Mouse (Mus musculus): ENCODE data around the gene Rxrg. TPM values are rescaled to one million over a fixed set of nuclear protein-coding genes. Genes with fewer than 3 reads are reported as not detected.

The Rxrg gene
- 17.2 and 26.4 TPM in 2 replicates for polyA plus RNA-seq (2014; fragmentation: Nextera tagmentation; extraction: Ambion mirVana)

DNA sequence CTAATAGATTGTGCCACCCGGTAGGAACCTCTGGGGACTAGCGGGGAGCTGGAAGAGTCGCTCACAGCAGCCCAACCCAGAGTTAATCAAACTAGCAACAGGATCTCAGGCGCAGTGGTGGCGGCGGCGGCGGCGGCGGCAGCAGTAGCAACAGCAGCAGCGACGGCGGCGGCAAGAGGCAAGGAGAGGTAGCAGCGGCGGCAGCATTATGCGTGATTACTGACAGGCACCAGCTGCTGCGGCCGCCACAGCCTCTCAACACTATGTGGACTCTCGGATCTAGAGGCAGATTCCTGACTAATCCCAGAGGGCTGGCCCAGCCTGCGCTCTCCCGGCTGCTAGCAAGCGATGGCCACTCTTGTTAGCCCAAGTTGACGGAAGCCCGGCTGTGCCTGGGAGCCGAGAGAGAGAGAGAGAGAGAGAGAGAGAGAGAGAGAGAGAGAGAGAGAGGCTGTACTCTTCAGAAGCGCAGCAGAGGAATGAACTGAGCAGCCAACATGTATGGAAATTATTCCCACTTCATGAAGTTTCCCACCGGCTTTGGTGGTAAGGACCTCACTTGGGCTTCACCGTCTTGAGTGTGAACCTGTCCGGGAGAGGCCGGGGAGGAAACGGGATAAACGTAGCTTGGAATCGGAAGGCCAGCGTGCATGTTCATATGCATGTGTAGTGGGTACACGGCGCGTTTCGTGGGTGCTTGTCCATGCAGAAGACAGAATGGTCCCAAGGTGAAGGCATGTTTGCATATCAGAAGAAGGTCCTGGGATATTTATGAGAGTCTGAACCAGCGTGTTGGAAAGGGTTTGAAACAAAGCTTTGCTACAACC lies at the start of gene Rxrg:
Rxrg (plus strand) TSS at position 130 of the 827 bp plus-strand sequence.
- peak within 1 kb of the TSS; percentile 52; the same call in 1 of the 2 replicates for H3K27ac ChIP-seq (ENCODE audit: low read depth, low read length)
- WGBS = under 1% methylated on average over 40 of the region's 40 CpGs
- ATAC-seq (ENCODE audit: low read depth) = peak; percentile 82

DNA sequence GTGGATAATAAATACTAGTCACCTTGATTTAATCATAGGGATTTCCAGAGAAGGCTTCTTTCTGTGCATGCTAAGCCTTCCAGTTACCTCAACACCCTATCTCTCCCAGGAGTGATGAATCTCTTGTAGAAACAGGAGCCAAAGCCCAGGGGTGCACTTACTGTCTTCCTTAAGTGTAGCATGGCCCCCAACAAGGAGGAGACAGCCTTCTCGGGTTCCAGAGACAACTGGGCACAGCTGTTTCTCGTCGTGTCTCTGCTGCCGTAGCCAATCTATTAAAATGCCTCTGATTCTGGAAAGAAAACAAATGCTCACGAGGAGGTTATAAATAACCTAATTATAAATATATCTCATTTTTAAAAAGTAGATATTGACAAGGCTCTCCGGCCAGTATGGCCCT lies 48.9 kb upstream of the Rxrg start:
- Histone ChIP-seq H3K4me3 (ENCODE audit: low read depth, low read length) (no peak overlapping the region), H3K4me2 (ENCODE audit: low read depth, low read length) (no peak overlapping the region), H3K27ac (ENCODE audit: low read depth, low read length) (no peak overlapping the region), H3K4me1 (ENCODE audit: control insufficient read depth, insufficient read depth, low read length) (peaks cover 7% of the 10 kb centered on the region; the same call in 1 of the 2 replicates), H3K36me3 (ENCODE audit: control insufficient read depth, insufficient read depth, low read length) (no peaks in the 10 kb centered on the region), H3K9ac (replicated peaks; ENCODE audit: low read depth, low read length) (no peak overlapping the region), H3K9me3 (ENCODE audit: control insufficient read depth, low read length) (no peaks in the 10 kb centered on the region), H3K27me3 (ENCODE audit: control insufficient read depth, insufficient read depth, low read length) (no peaks in the 10 kb centered on the region)
- ATAC-seq (ENCODE audit: low read depth) = no peak
- WGBS = 36% methylated on average over 6 of the region's 6 CpGs

More for the DNA sequence above, at the start of gene Rxrg:
- no peaks in the 10 kb centered on the region for H3K36me3 ChIP-seq (ENCODE audit: control insufficient read depth, insufficient read depth, low read length)
- 0 out of 2 replicates have a peak, but pooled peaks cover 2% of the 10 kb centered on the region for H3K4me1 ChIP-seq (ENCODE audit: control insufficient read depth, insufficient read depth, low read length)
- no peaks in the 10 kb centered on the region for H3K27me3 ChIP-seq (ENCODE audit: control insufficient read depth, insufficient read depth, low read length)
- H3K4me2 ChIP-seq (ENCODE audit: low read depth, low read length) = peak within 1 kb of the TSS; percentile 62
- peak within 1 kb of the TSS; percentile 38 for H3K4me3 ChIP-seq (ENCODE audit: low read depth, low read length)
- peak within 1 kb of the TSS; percentile 50 for H3K9ac ChIP-seq (replicated peaks; ENCODE audit: low read depth, low read length)
- H3K9me3 ChIP-seq (ENCODE audit: control insufficient read depth, low read length) = no peaks in the 10 kb centered on the region

DNA sequence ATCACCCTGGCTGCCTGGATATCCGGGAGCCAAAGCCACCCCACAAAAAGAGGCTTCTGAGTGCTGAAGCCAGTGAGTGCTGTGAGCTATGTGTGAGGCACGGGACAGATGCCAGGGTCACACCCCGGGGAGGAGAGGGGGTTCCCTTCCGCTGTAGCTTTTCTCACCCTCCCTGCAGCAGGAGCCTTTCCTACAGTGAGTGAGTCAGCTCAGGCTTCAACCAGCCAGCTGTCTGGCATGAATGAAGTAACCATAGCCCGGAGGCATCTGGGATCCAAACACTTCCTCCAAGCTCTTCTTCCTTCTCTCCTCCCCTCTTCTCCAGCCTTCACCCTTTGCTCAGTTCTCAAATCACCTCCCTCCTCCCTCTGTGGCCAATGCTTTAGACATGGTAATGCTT lies 46.6 kb upstream of the Rxrg start:
- WGBS = 37% methylated on average over 5 of the region's 5 CpGs
- ATAC-seq (ENCODE audit: low read depth) = no peak

DNA sequence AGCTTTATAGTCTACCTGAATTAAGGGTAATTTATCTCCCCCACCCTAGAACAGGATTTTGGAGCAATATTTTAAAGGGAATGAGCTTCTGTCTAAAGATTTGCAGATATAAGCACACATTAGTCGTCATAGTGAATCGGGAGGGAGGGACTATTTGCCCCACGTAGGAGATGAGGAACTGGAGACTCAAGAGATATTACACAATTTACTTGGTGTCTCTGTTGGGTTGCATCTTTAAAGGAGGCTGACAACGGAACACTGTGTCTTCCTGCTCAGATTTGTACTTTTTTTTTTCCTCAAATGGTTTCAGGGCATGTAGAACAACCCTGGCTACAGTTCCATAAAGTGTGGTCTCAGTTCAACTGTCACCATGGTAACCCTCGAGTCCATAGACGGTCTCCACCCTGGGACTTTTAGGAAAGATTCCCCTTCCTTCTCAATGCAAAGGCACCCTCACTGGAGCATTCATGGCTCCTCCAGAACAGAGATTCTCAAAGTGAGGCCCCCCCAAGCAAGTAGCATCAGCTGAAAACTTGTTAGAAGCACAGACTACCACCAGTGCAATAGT lies 44.1 kb upstream of the Rxrg start:
- Histone ChIP-seq H3K9me3 (ENCODE audit: control insufficient read depth, low read length) (no peaks in the 10 kb centered on the region), H3K27me3 (ENCODE audit: control insufficient read depth, insufficient read depth, low read length) (no peaks in the 10 kb centered on the region), H3K4me3 (ENCODE audit: low read depth, low read length) (no peak overlapping the region), H3K9ac (replicated peaks; ENCODE audit: low read depth, low read length) (no peak overlapping the region), H3K4me1 (ENCODE audit: control insufficient read depth, insufficient read depth, low read length) (peaks cover 7% of the 10 kb centered on the region; the same call in 1 of the 2 replicates), H3K27ac (ENCODE audit: low read depth, low read length) (no peak overlapping the region), H3K36me3 (ENCODE audit: control insufficient read depth, insufficient read depth, low read length) (no peaks in the 10 kb centered on the region), H3K4me2 (ENCODE audit: low read depth, low read length) (no peak overlapping the region)
- WGBS = 42% methylated on average over 6 of the region's 6 CpGs
- ATAC-seq (ENCODE audit: low read depth) = no peak

More for the DNA sequence above, 46.6 kb upstream of the Rxrg start:
- no peaks in the 10 kb centered on the region for H3K27me3 ChIP-seq (ENCODE audit: control insufficient read depth, insufficient read depth, low read length)
- H3K4me3 ChIP-seq (ENCODE audit: low read depth, low read length) = no peak overlapping the region
- H3K9me3 ChIP-seq (ENCODE audit: control insufficient read depth, low read length) = no peaks in the 10 kb centered on the region
- H3K9ac ChIP-seq (replicated peaks; ENCODE audit: low read depth, low read length) = no peak overlapping the region
- H3K27ac ChIP-seq (ENCODE audit: low read depth, low read length) = no peak overlapping the region
- H3K36me3 ChIP-seq (ENCODE audit: control insufficient read depth, insufficient read depth, low read length) = no peaks in the 10 kb centered on the region
- H3K4me1 ChIP-seq (ENCODE audit: control insufficient read depth, insufficient read depth, low read length) = peaks cover 7% of the 10 kb centered on the region; the same call in 1 of the 2 replicates
- H3K4me2 ChIP-seq (ENCODE audit: low read depth, low read length) = no peak overlapping the region

DNA sequence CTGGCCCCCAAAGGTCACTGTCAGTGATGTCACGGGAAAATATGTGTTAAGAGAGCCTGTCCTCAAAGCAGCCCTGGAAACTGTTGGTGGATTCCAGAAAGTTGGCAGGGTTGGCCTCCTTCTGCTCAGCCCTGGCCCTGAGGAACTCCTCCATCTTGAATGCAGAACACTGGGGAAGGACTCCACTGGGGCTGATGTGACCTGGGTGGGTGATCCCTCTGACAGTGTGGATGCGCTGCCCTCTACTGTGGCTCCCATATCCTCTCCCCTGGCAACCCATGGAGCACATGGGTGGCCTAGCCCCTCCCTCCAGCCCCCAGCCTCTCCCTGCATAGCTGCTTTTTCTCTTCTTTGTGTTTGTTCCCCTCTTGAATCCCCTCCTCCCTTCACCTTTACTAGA lies 31.6 kb upstream of the Rxrg start:
- no peaks in the 10 kb centered on the region for H3K27me3 ChIP-seq (ENCODE audit: control insufficient read depth, insufficient read depth, low read length)
- H3K27ac ChIP-seq (ENCODE audit: low read depth, low read length) = no peak overlapping the region
- H3K36me3 ChIP-seq (ENCODE audit: control insufficient read depth, insufficient read depth, low read length) = no peaks in the 10 kb centered on the region
- ATAC-seq (ENCODE audit: low read depth) = no peak; the same call in 1 of the 2 replicates
- H3K4me2 ChIP-seq (ENCODE audit: low read depth, low read length) = no peak overlapping the region
- no peaks in the 10 kb centered on the region for H3K9me3 ChIP-seq (ENCODE audit: control insufficient read depth, low read length)
- H3K4me3 ChIP-seq (ENCODE audit: low read depth, low read length) = no peak overlapping the region
- 57% methylated on average over 2 of the region's 2 CpGs for WGBS
- H3K4me1 ChIP-seq (ENCODE audit: control insufficient read depth, insufficient read depth, low read length) = no peaks in the 10 kb centered on the region
- H3K9ac ChIP-seq (replicated peaks; ENCODE audit: low read depth, low read length) = no peak overlapping the region

DNA sequence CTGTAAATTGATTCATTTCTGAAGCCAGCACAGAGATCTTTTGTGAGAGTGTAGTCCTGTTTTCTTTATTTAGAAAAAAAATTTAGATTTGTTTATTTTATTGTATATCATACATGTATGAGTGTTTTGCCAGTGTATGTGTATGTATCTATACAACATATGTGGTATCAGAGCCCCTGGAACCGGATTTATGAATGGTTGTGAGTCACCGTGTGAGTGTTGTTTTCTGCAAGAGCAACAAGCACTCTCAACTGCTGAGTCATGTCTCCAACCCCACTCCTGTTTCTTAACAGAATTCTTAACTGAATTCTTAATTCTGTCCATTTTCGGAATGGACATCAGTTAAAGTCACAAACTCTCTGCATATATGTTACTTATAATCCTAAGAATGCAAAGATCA lies 19.1 kb upstream of the Rxrg start:
- Histone ChIP-seq H3K27ac (ENCODE audit: low read depth, low read length) (no peak overlapping the region), H3K27me3 (ENCODE audit: control insufficient read depth, insufficient read depth, low read length) (no peaks in the 10 kb centered on the region), H3K4me2 (ENCODE audit: low read depth, low read length) (no peak overlapping the region), H3K4me1 (ENCODE audit: control insufficient read depth, insufficient read depth, low read length) (no peaks in the 10 kb centered on the region), H3K4me3 (ENCODE audit: low read depth, low read length) (no peak overlapping the region), H3K9me3 (ENCODE audit: control insufficient read depth, low read length) (no peaks in the 10 kb centered on the region), H3K9ac (replicated peaks; ENCODE audit: low read depth, low read length) (no peak overlapping the region), H3K36me3 (ENCODE audit: control insufficient read depth, insufficient read depth, low read length) (no peaks in the 10 kb centered on the region)
- no peak for ATAC-seq (ENCODE audit: low read depth)
- 88% methylated on average over 3 of the region's 3 CpGs for WGBS

DNA sequence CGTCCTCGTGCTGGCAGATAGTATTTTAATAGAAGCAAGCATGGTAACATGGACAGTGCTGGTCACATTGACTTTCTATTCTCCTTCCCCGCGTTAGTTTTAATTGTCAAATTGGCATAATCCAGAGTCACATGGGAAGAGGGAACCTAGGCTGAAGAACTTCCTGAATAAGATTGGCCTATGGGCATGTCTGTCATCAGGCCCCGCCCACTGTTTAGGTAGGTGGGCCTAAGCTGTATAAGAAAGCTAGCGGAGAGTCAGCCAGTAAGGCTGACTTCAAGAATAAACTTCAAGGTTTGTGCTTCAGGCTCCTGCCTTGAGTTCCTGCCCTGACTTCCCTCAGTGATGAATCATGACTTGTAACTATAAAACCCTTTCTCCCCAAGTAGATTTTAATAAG lies 15.0 kb upstream of the Rxrg start:
- Histone ChIP-seq H3K4me3 (ENCODE audit: low read depth, low read length) (no peak overlapping the region), H3K4me2 (ENCODE audit: low read depth, low read length) (no peak overlapping the region)
- ATAC-seq (ENCODE audit: low read depth) = no peak

DNA sequence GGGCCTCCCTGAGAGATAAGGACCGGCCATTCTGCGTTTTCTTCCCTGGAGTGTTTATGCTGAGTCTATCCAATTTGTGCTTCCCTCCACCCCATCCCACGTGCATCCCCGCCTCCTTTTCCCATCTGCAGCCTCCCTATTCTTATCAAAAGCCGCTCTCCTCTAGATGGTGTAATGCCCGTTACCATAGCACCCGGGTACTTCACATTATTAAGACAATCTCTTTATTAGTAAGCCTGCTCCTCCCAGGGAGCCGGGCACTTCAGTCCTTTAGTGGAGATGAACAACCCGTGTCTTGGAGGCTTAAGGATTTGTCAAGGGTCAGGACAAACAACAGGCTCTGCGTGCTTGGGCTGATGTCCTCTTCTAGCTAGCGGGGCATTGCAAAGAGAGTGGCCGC lies 14.3 kb upstream of the Rxrg start:
- Histone ChIP-seq H3K9me3 (ENCODE audit: control insufficient read depth, low read length) (no peaks in the 10 kb centered on the region), H3K27ac (ENCODE audit: low read depth, low read length) (no peak overlapping the region), H3K4me2 (ENCODE audit: low read depth, low read length) (no peak overlapping the region)

More for the DNA sequence above, 15.0 kb upstream of the Rxrg start:
- no peak overlapping the region for H3K9ac ChIP-seq (replicated peaks; ENCODE audit: low read depth, low read length)
- WGBS = 66% methylated on average over 6 of the region's 6 CpGs
- H3K27ac ChIP-seq (ENCODE audit: low read depth, low read length) = no peak overlapping the region
- no peaks in the 10 kb centered on the region for H3K9me3 ChIP-seq (ENCODE audit: control insufficient read depth, low read length)
- H3K4me1 ChIP-seq (ENCODE audit: control insufficient read depth, insufficient read depth, low read length) = no peaks in the 10 kb centered on the region
- H3K36me3 ChIP-seq (ENCODE audit: control insufficient read depth, insufficient read depth, low read length) = no peaks in the 10 kb centered on the region
- H3K27me3 ChIP-seq (ENCODE audit: control insufficient read depth, insufficient read depth, low read length) = no peaks in the 10 kb centered on the region

More for the DNA sequence above, 14.3 kb upstream of the Rxrg start:
- H3K9ac ChIP-seq (replicated peaks; ENCODE audit: low read depth, low read length) = no peak overlapping the region
- no peak overlapping the region for H3K4me3 ChIP-seq (ENCODE audit: low read depth, low read length)
- 29% methylated on average over 12 of the region's 12 CpGs for WGBS
- no peaks in the 10 kb centered on the region for H3K36me3 ChIP-seq (ENCODE audit: control insufficient read depth, insufficient read depth, low read length)
- no peaks in the 10 kb centered on the region for H3K27me3 ChIP-seq (ENCODE audit: control insufficient read depth, insufficient read depth, low read length)
- H3K4me1 ChIP-seq (ENCODE audit: control insufficient read depth, insufficient read depth, low read length) = no peaks in the 10 kb centered on the region
- ATAC-seq (ENCODE audit: low read depth) = no peak

All from neural tube, embryonic 14.5 days (tissue).